15 mouse cellular contexts compared by ENCODE assay signal in the genomic region with DNA sequence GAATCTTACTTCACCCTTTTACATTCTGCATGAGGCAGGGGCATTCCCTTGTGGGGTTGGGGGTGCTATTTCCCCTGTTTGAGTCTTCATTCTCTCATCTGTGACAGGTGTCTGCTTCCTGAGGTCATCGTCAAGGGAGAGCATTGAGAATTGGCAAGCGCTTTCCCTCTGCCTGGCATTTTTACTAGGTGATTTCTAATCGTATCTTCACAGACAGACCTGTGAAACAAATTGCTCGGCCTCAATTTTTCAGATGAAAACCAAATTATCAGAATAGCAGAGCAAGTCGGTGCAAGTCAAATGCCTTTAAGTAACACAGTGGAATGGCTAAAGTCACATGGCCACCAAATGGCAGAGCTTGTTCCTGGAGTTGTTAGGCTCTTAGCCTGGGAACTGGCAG. TPM values are rescaled to one million over a fixed set of nuclear protein-coding genes. Genes with fewer than 3 reads are reported as not detected.
"Had no signal": no experiment of that assay in that cellular context is flagged by ENCODE, and none has a peak within 500 bp of the region (broad histone marks: within the 10 kb centered on the region; RNA-seq: fewer than 3 reads in every experiment).

No protein-coding gene starts in this region.

- H3K27ac ChIP-seq: left cerebral cortex, adult 2 months; limb, embryonic 15.5 days; liver, embryonic 12.5 days; midbrain, embryonic 10.5 days; neural tube, embryonic 15.5 days had no signal

- DNase-seq: kidney, postnatal 10 days; kidney, postnatal 4 days; lung, embryonic 14.5 days; lung, postnatal 10 days; lung, postnatal 4 days; midbrain, embryonic 14.5 days; right cerebral cortex, adult 18-20 months; right cerebral cortex, postnatal 25 days; thymus, postnatal 14 days had no signal

- H3K4me3 ChIP-seq: left cerebral cortex, adult 2 months; limb, embryonic 15.5 days; liver, embryonic 12.5 days; midbrain, embryonic 10.5 days; myocyte; neural tube, embryonic 15.5 days had no signal

- H3K36me3 ChIP-seq: limb, embryonic 15.5 days; liver, embryonic 12.5 days; midbrain, embryonic 10.5 days; neural tube, embryonic 15.5 days had no signal

- H3K27me3 ChIP-seq: limb, embryonic 15.5 days; liver, embryonic 12.5 days; neural tube, embryonic 15.5 days had no signal

- H3K4me1 ChIP-seq: liver, embryonic 12.5 days; midbrain, embryonic 10.5 days had no signal

RNA-seq across cellular contexts. Expression of a gene that starts 41.4 kb away (rescaled TPM):
- polyA plus RNA-seq: myocyte had no signal
